Mouse (Mus musculus) inflammation-experienced regulatory T-cells, adult 6 months (primary cell): ENCODE results near the gene Plac1. TPM values are rescaled to one million over a fixed set of nuclear protein-coding genes. Genes with fewer than 3 reads are reported as not detected.
"Not testable (repeated sequence)": the region's sequence is repeated elsewhere in the genome, so short reads cannot be mapped to it uniquely, and the experiment has no call there.

Experiments
- ATAC-seq: one replicate; pipeline ENCODE4 v1.8.0; 2017
- polyA plus RNA-seq, 3 experiments: library from polyadenylated mRNA; unstranded; fragments of 100-300 nt; shearing (Covaris generic); gene quantifications; one replicate each; pipeline ENCODE4 v1.2.1; 2017

Plac1 gene
- polyA plus RNA-seq, 3 experiments from 2014 or later, result not detected

- ATAC-seq, result no peak
These were observed 198.9 kb downstream of the Plac1 start for GRCm38 (mm10) chrX:53041006-53041405.

DNA sequence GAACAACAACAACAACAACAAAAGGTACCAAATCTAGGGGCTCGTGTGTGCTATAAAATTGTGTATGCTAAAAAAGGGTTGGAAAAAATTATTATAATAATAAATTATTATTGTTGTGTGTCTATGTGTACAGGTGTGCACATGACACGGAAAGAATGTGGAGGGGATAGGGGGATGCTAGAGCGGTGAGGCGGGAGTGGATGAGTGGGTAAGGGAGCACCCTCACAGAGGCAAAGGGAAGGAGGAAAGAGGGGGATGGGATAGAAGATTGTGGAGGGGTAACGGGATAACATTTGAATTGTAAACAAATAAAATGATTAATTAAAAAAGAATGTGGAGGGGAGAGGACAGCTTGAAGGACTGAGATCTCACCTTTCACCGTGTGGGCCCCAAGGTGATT is 199.8 kb downstream of the Plac1 start:
- ATAC-seq, result no peak

DNA sequence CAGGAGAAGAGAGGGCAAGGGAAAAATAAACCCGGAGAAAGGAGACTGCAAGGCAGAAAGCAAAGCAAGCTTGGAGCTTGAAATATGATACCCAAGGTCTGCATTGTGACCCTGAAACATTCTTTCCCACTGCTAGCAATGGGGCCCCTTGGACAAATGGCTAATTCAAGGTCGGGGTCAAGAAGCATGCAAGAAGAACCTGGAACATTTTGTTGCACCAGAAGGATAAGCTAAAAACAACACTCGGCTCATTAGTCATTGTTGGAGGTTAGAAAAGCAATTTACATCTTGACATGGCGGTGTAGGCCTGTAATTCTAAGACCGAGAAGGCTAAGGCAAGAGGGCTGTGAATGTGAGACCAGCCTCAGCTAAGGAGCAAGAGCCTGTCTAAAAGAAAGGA is 200.3 kb downstream of the Plac1 start:
- no peak for ATAC-seq

GRCm38 (mm10) chrX:53038194-53038593 is 201.7 kb downstream of the Plac1 start:
- ATAC-seq, result no peak

GRCm38 (mm10) chrX:53029559-53029958 is 210.4 kb downstream of the Plac1 start:
- no peak for ATAC-seq

- ATAC-seq, result no peak
These were observed 214.3 kb downstream of the Plac1 start for GRCm38 (mm10) chrX:53025471-53026223.

- ATAC-seq, result not testable (repeated sequence)
These were observed 215.6 kb downstream of the Plac1 start for GRCm38 (mm10) chrX:53024268-53024667.

DNA sequence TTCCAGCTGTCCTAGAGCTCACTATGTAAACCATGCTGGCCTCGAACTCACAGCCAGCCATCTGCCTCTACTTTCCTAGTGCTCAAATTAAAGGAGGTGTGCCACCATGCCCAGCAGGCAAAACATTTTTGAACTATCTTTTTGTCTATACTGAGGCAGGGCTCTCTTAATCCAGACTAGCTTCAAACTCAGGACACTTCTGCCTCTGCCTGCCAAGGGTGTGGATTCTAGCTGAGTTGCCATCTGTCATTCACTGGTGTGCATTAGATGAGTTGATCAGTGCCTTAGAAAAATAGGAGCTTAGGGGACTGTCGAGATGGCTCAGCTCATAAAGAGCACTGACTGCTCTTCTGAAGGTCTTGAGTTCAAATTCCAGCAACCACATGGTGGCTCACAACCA is 216.9 kb downstream of the Plac1 start:
- no peak for ATAC-seq

Other genes starting within 250 kb of the Plac1 start
- 1 to 10 TPM; 2.8 to 4.1 (median 3.5) TPM for gene Fam122b, start 29.7 kb upstream of the Plac1 start, polyA plus RNA-seq
- not detected for gene Fam122c, start 33.3 kb upstream of the Plac1 start, polyA plus RNA-seq
- 10 to 100 TPM; 20.2 to 28.7 (median 21.0) TPM for gene Mospd1, start 130.4 kb upstream of the Plac1 start, polyA plus RNA-seq
- not detected for gene Etd, start 194.8 kb upstream of the Plac1 start, polyA plus RNA-seq